Mouse (Mus musculus): ENCODE measurements around the gene A730061H03Rik. TPM values are rescaled to one million over a fixed set of nuclear protein-coding genes. Genes with fewer than 3 reads are reported as not detected.

A730061H03Rik gene
- total RNA-seq, 2 experiments from 2014 or later = 1.0 TPM; not detected in 1

DNA sequence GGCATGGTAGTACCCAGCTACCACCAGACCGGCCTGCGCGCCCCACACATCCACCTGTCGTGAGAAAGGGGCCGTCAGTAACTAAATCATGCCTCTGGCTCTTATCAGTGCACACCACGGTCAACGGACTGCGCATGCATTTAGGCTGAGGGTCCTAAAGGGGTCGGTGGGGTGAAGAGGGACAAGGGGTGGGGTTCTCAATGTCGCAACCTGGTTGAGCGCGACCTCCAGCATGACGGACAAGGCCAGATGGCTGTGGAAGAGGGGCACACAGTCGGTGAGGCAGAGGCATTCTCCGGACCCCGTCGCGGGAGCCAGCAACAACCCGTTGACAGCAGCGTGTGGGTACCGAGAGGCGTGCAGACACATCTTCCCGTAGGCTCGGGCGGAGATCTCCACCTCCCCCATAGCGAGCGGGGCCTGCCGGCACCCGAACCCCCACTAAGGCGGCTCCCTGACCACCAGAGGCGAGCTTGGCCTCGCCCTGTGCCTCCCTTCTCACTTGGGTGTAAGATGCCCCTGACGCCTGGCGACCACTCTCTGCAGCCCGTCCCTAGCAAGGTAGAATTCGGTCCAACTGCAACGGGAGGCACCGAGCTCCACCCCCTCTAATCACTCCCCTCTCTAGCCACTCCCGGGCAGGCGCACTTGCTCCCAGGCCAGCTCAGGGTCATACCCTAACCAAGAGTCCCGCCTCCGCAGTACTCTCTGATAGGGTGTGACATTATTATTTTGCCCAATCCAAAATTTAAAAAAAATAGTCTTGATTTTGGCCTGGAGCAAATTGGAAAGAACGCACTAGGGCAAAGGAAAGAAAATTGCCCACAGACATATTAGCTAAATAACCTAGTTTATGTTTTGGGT lies 24.7 kb upstream of the A730061H03Rik start, which contains the start of gene Emc9:
Emc9 (minus strand) TSS at position 601 of the 864 bp plus-strand sequence.
- intact Hi-C loops (cut with DNase I) = no loop called here
- peak; percentile 57 to 73 for DNase-seq (ENCODE audit: low spot score in 2 of 2)

DNA sequence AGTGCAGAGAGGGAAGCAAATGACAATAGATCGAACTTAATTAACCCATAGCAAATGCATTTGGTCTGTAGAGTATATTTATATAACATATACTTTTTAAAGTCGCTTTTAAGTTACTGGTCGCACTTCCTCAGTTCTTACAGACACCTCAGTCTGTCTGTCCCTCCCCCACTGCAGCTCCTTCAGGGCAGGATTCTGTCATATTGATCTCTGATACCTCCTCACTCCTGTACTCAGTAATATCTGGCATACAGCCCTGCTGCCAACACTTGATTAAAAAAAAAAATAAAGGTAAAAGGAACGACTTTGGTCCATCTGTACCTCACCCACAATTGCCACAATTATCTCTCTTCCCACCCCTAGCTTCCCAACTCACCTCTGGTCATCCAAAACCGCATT lies 24.1 kb upstream of the A730061H03Rik start:
- intact Hi-C loops (cut with DNase I) = no loop called here
- DNase-seq (ENCODE audit: low spot score in 2 of 2) = no peak

DNA sequence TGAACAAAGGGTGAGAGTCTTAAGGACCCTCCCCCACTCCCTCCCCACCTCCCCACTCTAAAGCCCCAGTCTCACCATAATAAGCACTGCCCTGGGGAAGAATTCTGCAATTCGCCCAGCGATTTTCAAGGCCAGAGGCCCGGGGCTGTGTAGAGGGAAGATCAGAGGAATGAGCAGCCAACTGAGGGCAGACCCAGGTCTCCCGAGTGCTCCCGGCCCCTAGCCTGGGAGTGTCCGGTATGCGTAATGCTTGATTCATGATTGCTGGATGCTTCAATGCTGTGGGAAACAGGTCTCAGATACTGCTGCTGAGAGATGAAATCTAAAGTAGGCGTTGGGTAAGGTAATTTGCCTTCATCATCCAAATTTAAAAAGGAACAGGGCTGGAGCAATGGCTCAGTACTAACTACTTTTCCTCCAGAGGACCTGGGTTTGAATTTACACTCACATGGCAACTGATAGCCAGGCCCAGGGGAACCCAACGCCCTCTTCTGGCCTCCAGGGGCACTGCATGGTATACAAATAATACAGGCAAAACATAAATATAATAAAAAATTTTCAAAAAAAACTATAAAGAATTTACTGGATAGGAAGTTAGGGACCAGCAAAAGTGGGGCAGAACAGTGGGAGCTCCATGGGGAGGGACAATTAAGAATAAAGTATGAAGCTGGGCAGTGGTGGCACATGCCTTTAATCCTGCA lies 21.9 kb upstream of the A730061H03Rik start:
- intact Hi-C loops (cut with DNase I) = no loop called here
- DNase-seq (ENCODE audit: low spot score in 2 of 2) = no peak

DNA sequence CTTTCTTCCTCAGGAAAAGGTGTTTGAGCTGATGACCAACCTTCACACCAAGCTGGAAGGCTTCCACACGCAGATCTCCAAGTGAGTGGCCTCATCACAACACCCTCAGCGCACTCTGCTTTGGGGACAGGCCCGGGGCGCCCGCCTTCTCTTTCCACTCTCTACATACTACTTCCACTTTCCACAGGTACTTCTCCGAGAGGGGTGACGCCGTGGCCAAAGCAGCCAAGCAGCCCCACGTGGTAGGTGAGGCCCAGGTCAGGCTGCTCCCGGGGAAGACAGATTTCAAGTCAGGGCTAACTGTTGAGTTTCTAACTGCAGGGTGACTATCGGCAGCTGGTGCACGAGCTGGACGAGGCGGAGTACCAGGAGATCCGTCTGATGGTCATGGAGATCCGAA lies 20.5 kb upstream of the A730061H03Rik start:
- DNase-seq (ENCODE audit: low spot score in 2 of 2) = no peak
- intact Hi-C loops (cut with DNase I) = no loop called here

DNA sequence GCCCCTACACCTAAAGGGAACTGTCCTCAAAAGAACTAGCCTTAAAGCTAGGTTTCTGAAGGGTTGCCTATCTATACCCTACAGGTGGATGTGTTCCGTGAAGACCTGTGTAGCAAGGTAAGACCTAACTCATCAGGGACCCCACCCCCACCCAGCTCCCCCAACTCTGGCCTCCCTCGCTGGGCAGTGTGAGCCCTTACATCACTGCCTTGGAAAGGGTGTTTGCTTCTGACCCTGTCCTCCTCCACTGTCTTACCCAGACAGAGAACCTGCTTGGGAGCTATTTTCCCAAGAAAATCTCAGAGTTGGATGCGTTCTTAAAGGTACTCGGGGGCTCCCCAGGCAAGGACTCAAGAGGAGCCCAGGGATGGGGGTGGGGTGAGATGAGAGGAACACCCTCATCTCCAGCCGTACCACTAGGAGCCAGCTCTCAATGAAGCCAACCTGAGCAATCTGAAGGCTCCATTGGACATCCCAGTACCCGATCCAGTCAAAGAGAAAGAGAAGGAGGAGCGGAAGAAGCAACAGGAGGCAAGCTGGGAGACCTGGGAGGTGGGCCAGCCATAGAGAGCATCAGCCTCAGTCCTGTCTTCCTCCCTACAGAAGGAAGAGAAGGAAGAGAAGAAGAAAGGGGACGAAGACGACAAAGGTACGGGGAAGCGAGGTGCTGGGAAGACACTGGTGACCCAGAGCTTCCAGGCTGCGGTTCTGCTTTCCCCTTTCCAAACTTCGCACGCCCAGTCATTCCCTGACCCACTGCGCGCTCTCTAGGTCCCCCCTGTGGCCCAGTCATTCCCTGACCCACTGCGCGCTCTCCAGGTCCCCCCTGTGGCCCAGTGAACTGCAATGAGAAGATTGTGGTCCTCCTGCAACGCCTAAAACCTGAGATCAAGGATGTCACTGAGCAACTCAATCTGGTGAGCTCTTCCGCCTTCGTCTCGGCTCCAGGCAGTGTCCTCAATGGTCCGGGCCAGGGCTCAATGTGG lies 19.6 kb upstream of the A730061H03Rik start:
- intact Hi-C loops (cut with DNase I) = no loop called here
- DNase-seq (ENCODE audit: low spot score in 2 of 2) = no peak

DNA sequence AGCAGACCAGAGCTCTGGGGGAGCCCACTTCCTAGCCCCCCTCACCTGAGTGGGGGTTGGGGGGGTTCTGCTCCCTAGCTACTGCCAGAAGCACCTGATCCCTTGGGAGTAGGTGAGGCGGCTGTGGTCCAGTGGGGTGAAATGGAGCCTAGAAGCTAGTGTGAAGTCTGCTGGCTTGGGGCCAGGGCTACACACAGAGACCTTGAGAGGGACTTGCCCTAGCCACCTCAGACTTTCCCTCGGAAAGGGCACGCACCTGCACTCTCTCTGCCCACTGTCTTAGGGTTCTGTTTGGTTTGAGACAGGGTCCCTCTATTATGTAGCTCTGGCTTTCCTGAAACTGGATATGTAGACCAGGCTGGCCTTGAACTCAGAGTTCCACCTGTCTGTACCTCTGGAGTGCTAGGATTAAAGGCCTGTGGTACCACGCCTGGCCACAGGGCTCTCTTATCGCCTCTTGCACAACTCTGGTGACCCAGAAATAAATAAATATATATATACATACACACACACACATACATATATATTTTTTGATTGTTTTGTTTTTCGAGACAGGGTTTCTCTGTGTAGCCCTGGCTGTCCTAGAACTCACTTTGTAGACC lies 18.6 kb upstream of the A730061H03Rik start:
- intact Hi-C loops (cut with DNase I) = no loop called here

DNA sequence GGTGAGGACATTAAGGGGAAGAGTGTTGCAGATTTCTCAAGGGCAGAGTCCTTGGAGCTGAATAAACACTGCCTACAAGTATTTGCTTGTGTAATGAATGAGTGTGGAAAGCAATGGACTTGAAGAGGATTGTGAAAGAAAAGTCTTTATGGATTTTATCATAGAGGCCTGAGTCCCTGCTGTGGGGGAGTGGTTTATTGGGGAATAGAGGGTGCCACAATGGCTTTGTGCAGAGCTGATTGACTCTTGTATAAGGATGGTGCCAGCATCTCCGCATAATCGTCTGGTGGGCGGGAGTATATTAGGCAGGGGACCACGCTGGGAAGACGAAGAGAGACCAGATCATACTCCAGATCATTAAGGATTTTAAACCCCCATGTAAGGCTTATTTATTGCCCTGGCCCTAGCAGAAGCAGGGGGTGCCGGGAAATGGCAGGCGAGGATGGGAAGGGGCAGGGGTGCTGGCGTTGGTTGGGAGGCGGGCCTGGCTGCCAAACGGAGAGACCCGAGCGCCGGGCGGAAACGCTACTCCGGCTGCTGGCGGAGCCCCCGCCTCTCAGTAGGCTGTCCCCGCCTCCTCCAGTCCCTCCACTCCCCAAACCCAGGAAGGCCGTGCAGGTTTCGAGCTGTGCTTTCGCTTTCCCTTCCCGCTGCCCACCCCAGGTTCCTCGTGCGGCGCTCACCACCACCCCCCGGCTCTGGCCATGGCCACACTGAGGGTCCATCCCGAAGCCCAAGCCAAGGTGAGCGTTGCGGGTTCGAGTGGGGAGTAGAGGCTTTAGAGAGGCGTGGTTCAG lies 17.9 kb upstream of the A730061H03Rik start, which contains the start of gene Psme1:
Psme1 (plus strand) TSS at position 253 of the 797 bp plus-strand sequence.
- intact Hi-C loops (cut with DNase I) = no loop called here
- DNase-seq (ENCODE audit: low spot score in 2 of 2) = peak; percentile 64 to 69

More for the DNA sequence above, 18.6 kb upstream of the A730061H03Rik start:
- DNase-seq (ENCODE audit: low spot score in 2 of 2) = no peak

DNA sequence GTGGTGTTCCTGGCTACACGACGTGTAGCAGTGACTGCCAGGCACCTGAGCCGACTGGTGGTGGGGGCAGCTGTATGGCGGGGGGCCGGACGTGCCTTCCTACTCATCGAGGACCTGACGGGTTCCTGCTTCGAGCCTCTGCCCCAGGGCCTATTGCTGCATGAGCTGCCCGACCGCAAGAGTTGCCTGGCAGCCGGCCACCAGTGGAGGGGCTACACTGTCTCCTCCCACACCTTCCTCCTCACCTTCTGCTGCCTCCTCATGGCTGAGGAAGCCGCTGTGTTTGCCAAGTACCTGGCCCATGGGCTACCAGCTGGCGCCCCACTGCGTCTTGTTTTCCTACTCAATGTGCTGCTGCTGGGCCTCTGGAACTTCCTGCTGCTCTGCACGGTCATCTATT lies 16.2 kb upstream of the A730061H03Rik start:
- intact Hi-C loops (cut with DNase I) = no loop called here
- peak; percentile 22 to 29 for DNase-seq (ENCODE audit: low spot score in 2 of 2)

DNA sequence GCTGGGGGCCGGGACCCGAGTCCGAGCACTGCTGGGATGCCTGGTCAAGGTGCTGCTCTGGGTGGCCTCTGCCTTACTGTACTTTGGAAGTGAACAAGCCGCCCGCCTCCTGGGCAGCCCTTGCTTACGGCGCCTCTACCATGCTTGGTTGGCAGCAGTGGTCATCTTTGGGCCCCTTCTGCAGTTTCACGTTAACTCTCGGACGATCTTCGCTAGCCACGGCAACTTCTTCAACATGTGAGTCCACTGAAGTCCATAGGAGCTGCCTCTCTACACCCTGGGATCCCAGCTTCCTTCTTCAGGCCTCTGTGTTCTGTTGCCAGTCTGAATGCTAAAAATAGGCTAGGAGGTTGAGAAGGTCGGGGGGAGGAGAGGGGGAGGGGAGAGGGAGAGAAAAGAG lies 15.5 kb upstream of the A730061H03Rik start:
- DNase-seq (ENCODE audit: low spot score in 2 of 2) = no peak
- intact Hi-C loops (cut with DNase I) = no loop called here

DNA sequence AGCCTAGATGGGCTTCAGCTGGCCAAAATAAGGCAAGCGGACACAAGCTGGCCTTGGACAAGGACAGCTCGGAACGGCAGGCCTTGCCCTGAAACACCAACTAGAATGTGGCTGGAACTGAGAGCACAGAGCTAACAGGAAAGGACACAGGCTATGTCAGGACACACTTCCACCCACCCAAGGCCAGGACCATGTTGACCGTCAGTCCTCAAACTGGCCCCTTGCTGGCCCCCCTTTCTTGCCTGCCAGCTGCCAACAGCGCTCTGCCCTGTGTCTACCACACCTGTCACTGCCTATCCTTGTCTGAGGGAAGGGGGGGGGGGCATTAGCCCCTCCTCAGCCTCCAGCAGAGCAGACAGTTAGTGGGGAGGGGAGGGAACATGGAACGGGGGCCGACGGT lies 15.1 kb upstream of the A730061H03Rik start, which contains the start of gene Fitm1:
Fitm1 (plus strand) TSS at position 316 of the 400 bp plus-strand sequence.
- DNase-seq (ENCODE audit: low spot score in 2 of 2) = no peak
- intact Hi-C loops (cut with DNase I) = no loop called here

DNA sequence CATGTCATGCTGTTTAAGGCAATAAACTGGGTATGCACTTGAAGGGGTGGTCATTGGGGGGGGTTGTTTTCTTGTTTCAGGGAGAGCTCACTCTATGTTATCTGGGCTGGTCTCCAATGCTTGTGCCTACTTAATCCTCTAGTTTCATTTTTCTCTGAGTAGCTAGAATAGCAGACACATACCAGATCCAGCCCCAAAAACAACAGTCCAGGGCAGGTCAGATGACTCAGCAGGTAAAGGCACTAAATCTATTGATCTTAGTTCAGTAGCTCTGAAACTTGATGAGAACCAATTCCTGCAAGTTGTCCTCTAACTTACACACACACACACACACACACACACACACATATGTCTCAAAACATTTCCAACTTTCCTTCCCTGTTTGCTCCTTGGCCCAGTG lies 11.6 kb upstream of the A730061H03Rik start:
- intact Hi-C loops (cut with DNase I) = no loop called here
- no peak for DNase-seq (ENCODE audit: low spot score in 2 of 2)

DNA sequence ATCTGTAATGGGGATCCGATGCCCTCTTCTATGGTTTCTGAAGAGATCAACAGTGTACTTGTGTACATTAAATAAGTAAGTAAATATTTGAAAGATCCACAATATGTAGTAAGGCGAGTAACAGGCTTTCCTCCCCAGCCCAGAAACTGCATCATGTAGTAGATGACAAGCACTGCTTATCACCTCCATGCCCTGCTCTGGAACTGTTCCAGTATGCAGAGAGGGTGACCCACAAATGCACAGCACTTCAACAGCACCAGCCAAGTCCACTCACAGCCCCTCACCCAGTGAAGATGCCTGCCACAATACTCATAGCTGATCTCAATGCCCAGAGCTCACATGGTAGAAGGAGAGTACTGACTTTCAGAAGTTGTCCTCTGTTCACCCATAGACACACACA lies 10.4 kb upstream of the A730061H03Rik start:
- no peak for DNase-seq (ENCODE audit: low spot score in 2 of 2)
- intact Hi-C loops (cut with DNase I) = no loop called here

DNA sequence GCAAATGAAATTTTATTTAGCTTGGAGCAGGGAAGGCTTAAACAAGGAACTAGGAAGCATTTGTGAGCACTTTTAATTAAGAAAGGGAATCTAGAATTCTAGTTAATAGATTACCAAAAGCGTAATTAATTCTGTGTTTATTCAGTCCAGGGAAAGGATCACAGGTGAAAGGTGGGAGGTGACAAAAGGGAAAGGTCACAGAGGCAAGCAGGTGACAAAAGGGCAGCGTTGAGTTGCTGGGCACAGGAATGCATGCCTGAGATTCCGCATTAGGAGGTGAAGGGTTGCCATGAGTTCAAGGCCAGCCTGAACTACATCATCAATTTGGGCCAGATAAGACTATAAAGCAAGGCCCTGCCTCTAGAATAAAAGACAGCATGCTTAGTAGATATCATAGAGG lies 7.3 kb upstream of the A730061H03Rik start:
- intact Hi-C loops (cut with DNase I) = no loop called here
- no peak for DNase-seq (ENCODE audit: low spot score in 2 of 2)

DNA sequence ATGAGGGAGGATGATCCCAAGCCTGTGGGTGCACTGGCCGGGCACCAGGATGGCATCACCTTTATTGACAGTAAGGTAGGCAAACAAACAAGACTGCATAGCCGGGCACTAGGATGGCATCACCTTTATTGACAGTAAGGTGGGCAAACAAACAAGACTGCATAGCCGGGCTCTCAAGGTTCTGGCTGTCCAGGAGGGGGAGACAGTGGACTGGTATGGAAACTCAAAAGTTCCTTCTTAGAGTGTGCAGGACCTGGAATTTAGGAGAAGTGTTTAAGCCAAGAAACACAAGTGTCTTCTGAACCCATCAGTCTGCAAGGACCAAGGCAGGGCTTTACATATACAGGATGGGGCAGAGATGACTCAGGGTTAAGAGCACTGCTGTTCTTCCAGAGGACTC lies 5.5 kb upstream of the A730061H03Rik start:
- intact Hi-C loops (cut with DNase I) = no loop called here

DNA sequence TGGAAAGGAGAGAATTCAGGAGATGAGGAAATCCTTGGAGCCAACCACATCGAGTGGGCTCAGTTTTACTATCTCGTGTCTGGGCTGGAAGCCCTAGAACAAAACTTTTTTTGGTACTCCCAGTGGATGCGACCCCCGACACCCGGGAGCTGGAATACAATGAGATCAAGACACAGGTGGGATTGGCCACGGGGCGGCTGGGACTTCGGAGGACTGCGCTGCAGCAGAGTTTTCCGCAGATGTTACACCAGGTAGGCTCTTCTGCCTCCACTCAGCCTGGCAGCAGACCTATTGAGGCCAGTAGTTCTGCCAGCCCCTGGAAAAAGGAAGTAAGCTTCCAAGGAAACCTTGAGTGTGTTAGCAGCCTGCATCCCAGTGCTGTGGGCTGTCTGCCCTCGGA lies 3.0 kb upstream of the A730061H03Rik start:
- DNase-seq (ENCODE audit: low spot score in 2 of 2) = no peak
- intact Hi-C loops (cut with DNase I) = no loop called here

More for the DNA sequence above, 5.5 kb upstream of the A730061H03Rik start:
- DNase-seq (ENCODE audit: low spot score in 2 of 2) = no peak

DNA sequence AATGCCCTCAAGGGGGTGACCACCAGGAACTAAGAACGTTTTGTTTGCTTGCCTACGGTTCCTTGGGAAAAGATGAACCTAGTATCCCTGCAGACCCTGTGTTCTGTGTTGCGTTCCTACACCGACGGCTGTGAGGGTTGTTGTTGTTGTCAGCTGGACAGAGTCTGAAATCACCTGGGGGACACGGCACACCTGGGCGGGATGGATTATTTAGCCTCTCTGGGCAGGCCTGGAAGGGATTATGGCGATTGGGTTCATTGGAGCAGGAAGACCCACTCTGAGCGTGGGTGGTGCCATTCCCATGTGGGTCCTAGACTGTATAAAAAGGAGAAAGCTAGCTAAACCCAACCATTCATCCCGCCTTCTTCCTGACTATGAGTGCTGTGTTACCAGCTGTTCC lies 1.7 kb upstream of the A730061H03Rik start:
- no peak for DNase-seq (ENCODE audit: low spot score in 2 of 2)
- intact Hi-C loops (cut with DNase I) = loop anchor here (2.0 kb wide), 1 partner anchor 29 kb away; the partner anchor contains the start of genes Psme2 and Rnf31

DNA sequence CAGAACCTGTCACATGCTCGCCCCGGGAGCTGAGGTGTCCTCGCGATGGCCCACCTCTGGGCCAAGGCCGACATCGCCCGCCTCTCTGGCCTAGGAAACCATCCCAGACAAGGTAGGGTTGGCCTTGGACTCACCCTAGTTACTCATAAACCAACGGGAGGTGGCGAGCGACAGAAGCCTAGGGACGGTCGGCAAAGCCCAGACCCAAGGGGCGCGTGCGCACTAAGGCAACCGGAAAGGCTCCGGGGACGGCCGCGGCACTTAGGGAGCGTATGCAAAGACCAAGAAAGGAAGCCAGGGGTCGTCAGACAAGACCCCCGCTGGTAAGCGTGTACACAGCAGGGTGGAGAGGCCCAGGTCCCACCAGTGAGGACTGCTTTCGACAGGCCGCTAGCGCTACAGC lies 406 bp downstream of the A730061H03Rik start, which contains the start of gene Dcaf11:
Dcaf11 (plus strand) TSS at position 208 of the 403 bp plus-strand sequence.
- intact Hi-C loops (cut with DNase I) = loop anchor here (2.0 kb wide), 1 partner anchor 31 kb away; the partner anchor contains the start of genes Psme2 and Rnf31
- peak; percentile 88 to 90 for DNase-seq (ENCODE audit: low spot score in 2 of 2)

Measured in left cerebral cortex, postnatal 36 days (tissue).